Mouse (Mus musculus): ENCODE data around the gene Mboat7.

GRCm38 (mm10) chr7:3684698-3685097 lies 8.6 kb downstream of the Mboat7 start:
- TF ChIP-seq CTCF (IDR thresholded peaks at IDR 0.05; ENCODE audit: extremely low read depth, insufficient read depth, insufficient read length, insufficient replicate concordance) = no peak
- no peak for TF ChIP-seq POLR2A (IDR thresholded peaks at IDR 0.05; ENCODE audit: low read depth, low read length)

Data from spleen, adult 2 months (tissue).